Mouse (Mus musculus) liver, adult 2 months (tissue): ENCODE results near the gene Il12rb1. TPM values are rescaled to one million over a fixed set of nuclear protein-coding genes. Genes with fewer than 3 reads are reported as not detected.

Experiments used
- DNase-seq: peaks from one replicate; pipeline ENCODE4 v3.0.0-alpha.2; 2011; ENCODE audit warnings: low read depth, low spot score; ENCODE audit errors: extremely low read depth
- H3K27ac ChIP-seq: fragments of 200-500 bp; replicated peaks from 2 replicates; pipeline ENCODE4 v1.5.1; 2012; ENCODE audit warnings: low read depth, mild to moderate bottlenecking, control low read depth, inconsistent platforms, low read length; ENCODE audit not compliant: insufficient read depth
- H3K27me3 ChIP-seq: fragments of 200-500 bp; 2 replicates; pipeline ENCODE4 v1.6.1; 2012; ENCODE audit warnings: mild to moderate bottlenecking, moderate library complexity, low read length, inconsistent platforms; ENCODE audit not compliant: control insufficient read depth, insufficient read depth
- H3K36me3 ChIP-seq: fragments of 200-500 bp; 2 replicates; pipeline ENCODE4 v1.6.1; 2012; ENCODE audit warnings: low read length, inconsistent platforms; ENCODE audit not compliant: control insufficient read depth, insufficient read depth
- H3K4me1 ChIP-seq: fragments of 200-500 bp; 2 replicates; pipeline ENCODE4 v1.6.1; 2011; ENCODE audit warnings: low read length; ENCODE audit not compliant: control insufficient read depth, insufficient read depth
- H3K4me3 ChIP-seq: fragments of 200-500 bp; 2 replicates; pipeline ENCODE4 v1.5.1; 2011; ENCODE audit warnings: low read depth, mild to moderate bottlenecking, control low read depth, low read length, moderate library complexity; ENCODE audit not compliant: insufficient read depth
- H3K79me2 ChIP-seq: fragments of 200-500 bp; 2 replicates; pipeline ENCODE4 v1.6.1; 2012; ENCODE audit warnings: inconsistent platforms, mild to moderate bottlenecking, low read length, moderate library complexity; ENCODE audit not compliant: control insufficient read depth, insufficient read depth
- H3K9ac ChIP-seq: fragments of 200-500 bp; 2 replicates; pipeline ENCODE4 v1.6.1; 2012; ENCODE audit warnings: low read depth, mild to moderate bottlenecking, control low read depth, inconsistent platforms, low read length
- CTCF ChIP-seq: fragments of 200-500 bp; IDR thresholded peaks from 2 replicates; pipeline ENCODE4 v1.5.1; 2011; ENCODE audit warnings: low read depth, low read length, control low read depth
- POLR2A ChIP-seq: fragments of 200-500 bp; IDR thresholded peaks from 2 replicates; pipeline ENCODE4 v1.6.1; 2011; ENCODE audit warnings: low read length, control low read depth; ENCODE audit not compliant: insufficient read depth; ENCODE audit errors: extremely low read depth
- WGBS: fragments of 180-500 bp; shearing (Covaris S2); methylation state at CpG from one replicate; pipeline ENCODE4 v1.1.7; 2018; 5-methylcytosine and 5-hydroxymethylcytosine counted together
- polyA plus RNA-seq: library from polyadenylated mRNA; depleted of rRNA; stranded (reverse); fragments of >200 nt; gene quantifications from 2 replicates; pipeline ENCODE4 v1.2.3, GENCODE M21; 2012
- total RNA-seq: library from RNA; depleted of rRNA; stranded (reverse); fragments of >200 nt; gene quantifications from 2 replicates; pipeline ENCODE4 v1.2.3, GENCODE M21; 2014

The Il12rb1 gene
- total and polyA plus RNA-seq, 2 experiments: 0.34 to 0.37 TPM

GRCm38 (mm10) chr8:70798281-70798680, 10.0 kb upstream of the Il12rb1 start:
- H3K4me1 ChIP-seq: peaks cover 28% of the 10 kb centered on the region
- H3K9ac ChIP-seq: peak overlapping the region; percentile 84
- H3K27ac ChIP-seq: peak overlapping the region; percentile 99
- H3K79me2 ChIP-seq: peaks cover 18% of the 10 kb centered on the region; the same call in 1 of the 2 replicates
- no peaks in the 10 kb centered on the region for H3K36me3 ChIP-seq
- no peak for TF ChIP-seq POLR2A
- no peak for TF ChIP-seq CTCF
- peak; percentile 99 for DNase-seq
- no peaks in the 10 kb centered on the region for H3K27me3 ChIP-seq
- 6% methylated on average over 15 of the region's 15 CpGs for WGBS
- H3K4me3 ChIP-seq: peak overlapping the region; percentile 63

- Histone ChIP-seq H3K27me3 (no peaks in the 10 kb centered on the region), H3K36me3 (no peaks in the 10 kb centered on the region), H3K4me3 (no peak overlapping the region), H3K79me2 (peaks cover 12% of the 10 kb centered on the region; the same call in 1 of the 2 replicates), H3K27ac (peak overlapping the region; percentile 64), H3K4me1 (peaks cover 22% of the 10 kb centered on the region), H3K9ac (no peak overlapping the region)
- TF ChIP-seq CTCF (no peak), POLR2A (no peak)
- DNase-seq: no peak
- WGBS: 82% methylated on average over 10 of the region's 10 CpGs
Observed at GRCm38 (mm10) chr8:70800648-70801047, 7.6 kb upstream of the Il12rb1 start.

DNA sequence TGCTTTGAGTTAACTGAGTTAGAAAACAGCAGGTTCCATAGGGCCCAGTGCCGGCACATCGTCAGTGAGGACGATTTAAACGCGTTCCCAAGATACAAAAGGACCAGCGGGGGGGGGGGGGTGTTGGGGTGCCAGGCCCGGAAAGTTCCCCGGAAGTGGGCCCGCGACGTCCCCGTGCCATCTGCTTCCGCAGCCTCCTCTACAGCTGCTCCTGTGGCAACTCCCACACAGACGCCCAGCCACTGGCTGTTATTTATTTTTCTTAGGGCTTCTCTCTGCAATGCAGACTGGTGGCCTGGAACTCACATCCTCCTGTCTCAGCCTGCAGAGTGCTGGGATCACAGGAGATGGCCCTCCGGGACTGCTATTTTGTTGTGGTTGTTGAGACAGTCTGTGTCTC, 7.1 kb upstream of the Il12rb1 start:
- no peaks in the 10 kb centered on the region for H3K27me3 ChIP-seq
- H3K9ac ChIP-seq: no peak overlapping the region
- no peak for DNase-seq
- TF ChIP-seq POLR2A: no peak
- TF ChIP-seq CTCF: no peak
- H3K27ac ChIP-seq: no peak overlapping the region; the same call in 1 of the 2 replicates
- H3K4me1 ChIP-seq: peaks cover 18% of the 10 kb centered on the region
- H3K4me3 ChIP-seq: no peak overlapping the region
- H3K36me3 ChIP-seq: no peaks in the 10 kb centered on the region
- WGBS: 54% methylated on average over 15 of the region's 15 CpGs
- peaks cover 9% of the 10 kb centered on the region; the same call in 1 of the 2 replicates for H3K79me2 ChIP-seq

DNA sequence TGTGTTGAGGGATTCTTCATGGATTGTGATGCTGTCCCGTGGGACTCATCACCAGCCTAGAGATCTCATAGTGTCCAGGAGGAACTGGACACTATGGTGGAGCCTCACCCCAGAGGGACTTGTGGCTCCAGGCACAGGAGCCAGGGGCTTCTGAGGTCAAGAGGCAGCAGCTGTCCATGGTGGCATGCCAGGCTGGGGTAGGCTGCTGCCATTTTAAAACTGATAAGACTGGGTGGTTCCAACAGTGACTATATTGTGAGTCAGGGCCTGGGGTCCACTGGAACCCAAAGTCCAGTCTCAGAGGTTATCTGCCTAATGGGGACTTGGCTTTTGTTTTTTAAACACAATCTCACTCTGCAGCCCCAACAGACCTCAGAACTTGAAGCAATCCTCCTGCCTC, 6.4 kb upstream of the Il12rb1 start:
- no peak for DNase-seq
- no peak overlapping the region for H3K9ac ChIP-seq
- no peak overlapping the region; the same call in 1 of the 2 replicates for H3K27ac ChIP-seq
- no peaks in the 10 kb centered on the region for H3K27me3 ChIP-seq
- peaks cover 3% of the 10 kb centered on the region; the same call in 1 of the 2 replicates for H3K79me2 ChIP-seq
- H3K4me1 ChIP-seq: peaks cover 17% of the 10 kb centered on the region
- H3K4me3 ChIP-seq: no peak overlapping the region
- H3K36me3 ChIP-seq: no peaks in the 10 kb centered on the region
- WGBS: 89% methylated on average over 1 of the region's 1 CpGs
- no peak for TF ChIP-seq POLR2A
- no peak for TF ChIP-seq CTCF

DNA sequence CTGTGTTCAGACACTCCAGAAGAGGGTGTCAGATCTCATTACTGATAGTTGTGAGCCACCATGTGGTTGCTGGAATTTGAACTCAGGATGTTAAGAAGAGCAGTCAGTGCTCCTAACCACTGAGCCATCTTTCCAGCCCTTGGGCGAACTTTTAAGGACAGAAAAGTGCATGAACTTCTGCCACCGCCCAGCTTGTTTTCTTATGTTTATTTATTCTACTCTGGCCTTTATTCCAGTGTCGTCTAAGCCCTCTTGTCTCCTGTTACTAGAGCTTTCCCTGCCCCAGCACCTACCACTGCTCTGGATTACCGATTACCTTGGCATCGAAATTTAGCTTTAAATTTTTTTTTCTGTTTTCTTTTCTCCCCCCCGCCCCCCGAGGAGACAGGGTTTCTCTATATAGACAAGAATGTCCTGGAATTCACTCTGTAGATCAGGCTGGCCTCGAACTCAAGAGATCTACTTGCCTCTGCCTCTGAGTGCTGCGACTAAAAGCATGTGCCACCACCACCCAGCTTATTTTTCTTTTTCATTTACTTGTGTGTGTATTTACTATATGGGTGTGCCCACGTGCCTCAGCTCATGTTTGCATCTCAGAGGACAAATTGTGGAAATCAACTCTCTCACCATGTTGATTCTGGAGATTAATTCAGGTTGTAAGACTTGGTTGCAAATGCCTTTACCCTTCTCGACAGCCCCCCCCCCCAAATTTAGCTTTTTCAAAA, 5.3 kb upstream of the Il12rb1 start:
- Histone ChIP-seq H3K4me1 (peaks cover 17% of the 10 kb centered on the region), H3K9ac (no peak overlapping the region; the same call in 1 of the 2 replicates), H3K79me2 (peaks cover 3% of the 10 kb centered on the region; the same call in 1 of the 2 replicates), H3K27me3 (no peaks in the 10 kb centered on the region), H3K4me3 (no peak overlapping the region), H3K27ac (peak overlapping the region; percentile 42), H3K36me3 (no peaks in the 10 kb centered on the region)
- no peak for TF ChIP-seq CTCF
- TF ChIP-seq POLR2A: no peak
- DNase-seq: peak; percentile 56
- WGBS: 59% methylated on average over 11 of the region's 11 CpGs
